Mouse (Mus musculus) intestine, embryonic 14.5 days (tissue): ENCODE results near the gene Zfp735. TPM values are rescaled to one million over a fixed set of nuclear protein-coding genes. Genes with fewer than 3 reads are reported as not detected.

Experiments
- ATAC-seq: fragments of 200-750 bp; cut with Nextera tagmentation; replicated peaks from 2 replicates; pipeline ENCODE4 v1.8.0; 2017; ENCODE audit warnings: low read depth, moderate number of reproducible peaks, moderate TSS enrichment, moderate library complexity; ENCODE audit not compliant: low FRiP score, low TSS enrichment
- DNase-seq: peaks from one replicate; pipeline ENCODE4 v3.0.0-alpha.2; 2018; ENCODE audit warnings: low spot score
- H3K27ac ChIP-seq: fragments of 300-500 bp; sonication (generic); 2 replicates; pipeline ENCODE4 v1.5.1; 2014; ENCODE audit warnings: low read depth, mild to moderate bottlenecking, control low read depth
- H3K27me3 ChIP-seq: fragments of 300-500 bp; sonication (generic); replicated peaks from 2 replicates; pipeline ENCODE4 v1.6.1; 2014; ENCODE audit warnings: low read length, control low read depth; ENCODE audit not compliant: control insufficient read depth, insufficient read depth
- H3K36me3 ChIP-seq: fragments of 300-500 bp; sonication (generic); 2 replicates; pipeline ENCODE4 v1.6.1; 2014; ENCODE audit warnings: low read length, control low read depth; ENCODE audit not compliant: control insufficient read depth, insufficient read depth
- H3K4me1 ChIP-seq: fragments of 300-500 bp; sonication (generic); replicated peaks from 2 replicates; pipeline ENCODE4 v1.6.1; 2014; ENCODE audit warnings: low read length, control low read depth, mixed read lengths; ENCODE audit not compliant: control insufficient read depth, insufficient read depth
- H3K4me2 ChIP-seq: fragments of 300-500 bp; sonication (generic); 2 replicates; pipeline ENCODE4 v1.6.1; 2014; ENCODE audit warnings: low read length
- H3K4me3 ChIP-seq: fragments of 300-500 bp; sonication (generic); 2 replicates; pipeline ENCODE4 v1.5.1; 2014; ENCODE audit warnings: low read depth, low read length, control low read depth, mixed read lengths
- H3K9ac ChIP-seq: fragments of 300-500 bp; sonication (generic); 2 replicates; pipeline ENCODE4 v1.6.1; 2014; ENCODE audit warnings: mild to moderate bottlenecking, low read length
- H3K9me3 ChIP-seq: fragments of 300-500 bp; sonication (generic); 2 replicates; pipeline ENCODE4 v1.6.1; 2016; ENCODE audit warnings: low read length, control low read depth; ENCODE audit not compliant: control insufficient read depth
- WGBS: fragments of 180-500 bp; shearing (Covaris S2); extraction: QIAGEN DNeasy Blood & Tissue Kit; methylation state at CpG from one replicate; pipeline ENCODE4 v1.1.7; 2014; 5-methylcytosine and 5-hydroxymethylcytosine counted together
- polyA plus RNA-seq: library from polyadenylated mRNA; unstranded; fragments of >200 nt; fragmentation: Nextera tagmentation; extraction: Ambion mirVana; gene quantifications from 2 replicates; pipeline ENCODE4 v1.2.1, GENCODE M21; 2014

Zfp735 gene
- polyA plus RNA-seq = not detected in 2 replicates

GRCm38 (mm10) chr11:73688478-73688877 is at the start of gene Zfp735:
Gene Zfp735 (plus strand): TSS chr11:73688778.
- 76% methylated on average over 2 of the region's 2 CpGs for WGBS
- Histone ChIP-seq H3K4me3 (no peak within 1 kb of the TSS), H3K9me3 (no peaks in the 10 kb centered on the region), H3K27ac (no peak within 1 kb of the TSS), H3K4me2 (no peak within 1 kb of the TSS), H3K27me3 (no peaks in the 10 kb centered on the region), H3K36me3 (no peaks in the 10 kb centered on the region), H3K4me1 (no peaks in the 10 kb centered on the region), H3K9ac (no peak within 1 kb of the TSS)
- ATAC-seq (no peak), DNase-seq (no peak)

GRCm38 (mm10) chr11:73759115-73759514 is 70.5 kb downstream of the Zfp735 start:
- Histone ChIP-seq H3K27me3 (no peaks in the 10 kb centered on the region), H3K4me2 (no peak overlapping the region), H3K4me1 (no peaks in the 10 kb centered on the region), H3K9ac (no peak overlapping the region), H3K9me3 (no peaks in the 10 kb centered on the region), H3K36me3 (no peaks in the 10 kb centered on the region), H3K4me3 (no peak overlapping the region), H3K27ac (no peak overlapping the region)
- DNase-seq (no peak), ATAC-seq (no peak)

Other genes with a start within 250 kb of the Zfp735 start
- not detected in 2 replicates for gene Olfr380, start 231.3 kb upstream of the Zfp735 start, polyA plus RNA-seq
- gene Olfr381, start 197.2 kb upstream of the Zfp735 start, polyA plus RNA-seq = not detected in 2 replicates
- gene Olfr382, start 171.6 kb upstream of the Zfp735 start, polyA plus RNA-seq = not detected in 2 replicates
- not detected in 2 replicates for gene Olfr385, start 95.8 kb upstream of the Zfp735 start, polyA plus RNA-seq
- gene Olfr384, start 90.2 kb upstream of the Zfp735 start, polyA plus RNA-seq = not detected in 2 replicates
- gene Olfr389, start 91.9 kb downstream of the Zfp735 start, polyA plus RNA-seq = not detected in 2 replicates
- gene Olfr390, start 94.2 kb downstream of the Zfp735 start, polyA plus RNA-seq = not detected in 2 replicates
- gene Olfr391-ps, start 114.3 kb downstream of the Zfp735 start, polyA plus RNA-seq = not detected in 2 replicates
- gene Olfr392, start 128.3 kb downstream of the Zfp735 start, polyA plus RNA-seq = not detected in 2 replicates
- gene Olfr393, start 162.7 kb downstream of the Zfp735 start, polyA plus RNA-seq = not detected in 2 replicates
- gene Olfr394, start 202.0 kb downstream of the Zfp735 start, polyA plus RNA-seq = not detected in 2 replicates
- gene Olfr395, start 220.5 kb downstream of the Zfp735 start, polyA plus RNA-seq = not detected in 2 replicates
- not detected in 2 replicates for gene Olfr23, start 247.9 kb downstream of the Zfp735 start, polyA plus RNA-seq